Mouse (Mus musculus): ENCODE measurements around the gene Cdk2. TPM values are rescaled to one million over a fixed set of nuclear protein-coding genes. Genes with fewer than 3 reads are reported as not detected.
A peak's percentile ranks its signal among the peaks of the same experiment; 100 is the strongest.

The Cdk2 gene
- polyA plus RNA-seq, 1 experiment from 2014 or later = 85.9 TPM

DNA sequence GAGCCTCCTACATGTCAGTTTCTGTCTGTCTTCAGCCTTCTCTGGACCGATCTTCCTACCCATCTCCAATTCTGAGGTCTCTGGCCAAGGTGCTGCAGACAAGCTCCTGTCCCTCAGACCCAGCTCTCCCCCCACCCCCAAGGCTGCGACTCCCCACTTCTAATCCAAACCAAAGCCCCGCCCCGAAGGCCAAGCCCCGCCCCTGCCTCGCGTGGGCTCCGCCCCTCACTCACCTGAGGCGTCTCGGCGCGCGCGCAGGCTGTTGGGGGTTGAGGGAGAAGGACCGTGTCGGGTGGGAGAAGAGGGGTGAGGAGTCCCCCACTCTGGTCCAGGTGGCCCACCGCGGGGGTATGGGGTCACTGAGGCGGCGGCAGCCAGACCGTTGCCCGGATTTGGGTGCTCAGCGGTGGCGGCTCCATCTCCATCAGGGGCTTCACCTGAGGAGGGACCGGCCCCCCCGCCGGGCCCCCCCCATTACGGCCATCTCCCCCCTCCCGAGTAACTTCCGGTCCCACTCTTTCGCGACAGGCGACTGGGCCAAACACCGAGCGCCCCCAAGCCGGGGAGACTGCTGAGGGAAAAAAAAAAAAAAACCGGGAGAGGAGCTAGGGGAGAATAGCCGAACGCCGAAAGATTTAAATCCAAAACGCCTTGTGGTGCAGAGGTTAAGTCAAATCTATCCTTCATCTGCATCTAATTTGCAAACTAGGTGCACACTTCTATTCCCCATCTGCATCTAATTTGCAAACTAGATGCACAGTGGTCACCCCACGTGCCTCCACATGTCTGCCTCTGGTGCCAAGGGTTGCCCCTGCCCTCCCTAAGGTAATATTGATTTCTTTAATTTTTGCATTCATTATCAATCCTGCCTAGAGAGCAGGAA lies 35.8 kb downstream of the Cdk2 start:
- peak overlapping the region; percentile 69 for H3K9ac ChIP-seq
- H3K9me3 ChIP-seq (replicated peaks) = no peaks in the 10 kb centered on the region
- H3K4me1 ChIP-seq (replicated peaks) = peaks cover 15% of the 10 kb centered on the region
- peak overlapping the region; percentile 77 for H3K4me3 ChIP-seq
- H3K4me2 ChIP-seq = peak overlapping the region; percentile 91
- under 1% methylated on average over 42 of the region's 42 CpGs for WGBS
- no peaks in the 10 kb centered on the region for H3K27me3 ChIP-seq
- ATAC-seq (replicated peaks; ENCODE audit: insufficient number of reproducible peaks, insufficient read depth, low FRiP score, low read depth) = peak; percentile 48; the same call in 1 of the 2 replicates
- H3K27ac ChIP-seq = peak overlapping the region; percentile 28; the same call in 1 of the 2 replicates
- no peaks in the 10 kb centered on the region for H3K36me3 ChIP-seq

GRCm38 (mm10) chr10:128665806-128666205 lies 39.0 kb downstream of the Cdk2 start:
- WGBS = 96% methylated on average over 2 of the region's 2 CpGs
- H3K27ac ChIP-seq = no peak overlapping the region
- H3K4me3 ChIP-seq = no peak overlapping the region
- no peak overlapping the region for H3K4me2 ChIP-seq
- no peak overlapping the region for H3K9ac ChIP-seq
- no peaks in the 10 kb centered on the region for H3K9me3 ChIP-seq (replicated peaks)
- no peak for ATAC-seq (replicated peaks; ENCODE audit: insufficient number of reproducible peaks, insufficient read depth, low FRiP score, low read depth)
- H3K27me3 ChIP-seq = no peaks in the 10 kb centered on the region
- H3K36me3 ChIP-seq = no peaks in the 10 kb centered on the region
- H3K4me1 ChIP-seq (replicated peaks) = peaks cover 9% of the 10 kb centered on the region; the same call in 1 of the 2 replicates

DNA sequence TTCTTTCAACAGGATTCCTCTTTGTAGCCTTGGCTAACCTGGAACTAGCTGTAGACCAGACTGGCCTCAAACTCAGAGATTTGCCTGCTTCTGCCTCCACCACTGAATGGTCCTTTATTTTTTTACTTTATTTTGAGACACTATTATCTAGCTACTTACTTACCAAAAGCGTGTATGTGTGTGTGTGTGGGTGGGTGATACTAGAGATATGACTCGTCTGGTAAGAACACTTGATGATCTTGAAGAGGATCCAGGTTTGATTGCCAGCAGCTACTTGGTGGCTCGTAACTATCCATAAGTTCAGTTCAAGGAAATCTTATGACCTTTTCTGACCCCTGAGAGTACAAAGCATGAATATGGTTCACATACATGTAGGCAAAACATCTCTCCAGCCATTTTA lies 39.5 kb downstream of the Cdk2 start:
- no peak for ATAC-seq (replicated peaks; ENCODE audit: insufficient number of reproducible peaks, insufficient read depth, low FRiP score, low read depth)
- 66% methylated on average over 3 of the region's 3 CpGs for WGBS

DNA sequence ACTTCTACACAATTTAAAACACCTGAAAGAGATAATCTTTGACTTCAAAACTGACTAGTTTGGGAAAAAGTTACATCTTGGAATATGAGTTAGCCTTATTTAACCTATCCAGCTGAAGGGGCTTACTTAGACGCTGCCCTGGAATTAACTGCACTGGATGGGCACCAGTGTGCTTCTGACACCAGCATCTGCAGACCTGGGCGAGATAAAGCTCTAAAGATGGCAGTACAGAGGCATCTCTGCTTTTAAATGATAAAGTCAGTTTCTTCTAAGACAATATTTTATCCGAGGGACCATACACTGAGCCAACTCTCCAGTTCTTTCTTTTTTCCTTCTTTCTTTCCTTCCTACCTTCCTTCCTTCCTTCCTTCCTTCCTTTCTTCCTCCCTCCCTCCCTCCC lies 40.0 kb downstream of the Cdk2 start:
- 60% methylated on average over 3 of the region's 3 CpGs for WGBS
- H3K27ac ChIP-seq = no peak overlapping the region
- no peaks in the 10 kb centered on the region for H3K36me3 ChIP-seq
- H3K4me1 ChIP-seq (replicated peaks) = peaks cover 9% of the 10 kb centered on the region; the same call in 1 of the 2 replicates
- ATAC-seq (replicated peaks; ENCODE audit: insufficient number of reproducible peaks, insufficient read depth, low FRiP score, low read depth) = no peak
- no peaks in the 10 kb centered on the region for H3K9me3 ChIP-seq (replicated peaks)
- H3K4me2 ChIP-seq = no peak overlapping the region
- no peak overlapping the region for H3K9ac ChIP-seq
- H3K27me3 ChIP-seq = no peaks in the 10 kb centered on the region
- H3K4me3 ChIP-seq = no peak overlapping the region

More for the DNA sequence above, 39.5 kb downstream of the Cdk2 start:
- Histone ChIP-seq H3K9me3 (replicated peaks) (no peaks in the 10 kb centered on the region), H3K36me3 (no peaks in the 10 kb centered on the region), H3K4me2 (no peak overlapping the region), H3K4me3 (no peak overlapping the region), H3K9ac (no peak overlapping the region), H3K4me1 (replicated peaks) (peaks cover 9% of the 10 kb centered on the region; the same call in 1 of the 2 replicates), H3K27me3 (no peaks in the 10 kb centered on the region), H3K27ac (no peak overlapping the region)

DNA sequence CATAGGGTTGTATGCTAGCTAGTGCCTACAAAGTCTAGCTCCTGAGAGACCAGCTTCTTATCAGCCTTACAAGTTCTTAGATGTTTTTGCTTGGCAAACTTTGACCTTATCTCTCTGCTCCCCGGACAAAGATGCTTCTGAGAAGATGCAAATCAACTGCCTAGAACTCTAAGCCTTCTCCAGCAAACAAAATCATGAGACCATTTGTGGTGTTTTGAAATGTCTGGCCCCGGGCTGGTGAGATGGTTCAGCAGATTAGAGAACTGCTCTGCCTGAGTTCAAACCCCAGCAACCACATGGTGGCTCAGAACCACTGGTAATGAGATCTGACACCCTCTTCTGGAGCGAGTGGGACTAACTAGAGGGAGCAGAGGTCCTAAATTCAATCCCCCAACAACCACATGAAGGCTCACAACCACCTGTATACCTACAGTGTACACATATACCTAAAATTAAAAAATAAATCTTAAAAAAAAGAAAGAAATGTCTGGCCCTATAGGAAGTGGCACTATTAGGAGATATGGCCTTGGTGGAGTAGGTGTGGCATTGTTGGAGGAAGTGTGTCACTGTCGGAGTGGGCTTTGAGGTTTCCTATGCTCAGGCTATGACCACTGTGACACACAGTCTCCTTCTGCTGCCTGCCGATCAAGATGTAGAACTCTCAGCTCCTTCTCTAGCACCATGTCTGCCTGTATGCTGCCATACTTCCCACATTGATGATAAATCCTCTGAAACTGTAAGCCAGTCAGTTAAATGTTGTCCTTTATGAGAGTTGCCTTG lies 41.2 kb downstream of the Cdk2 start:
- Histone ChIP-seq H3K4me3 (no peak overlapping the region), H3K9ac (no peak overlapping the region), H3K27ac (no peak overlapping the region), H3K4me1 (replicated peaks) (peaks cover 4% of the 10 kb centered on the region; the same call in 1 of the 2 replicates), H3K36me3 (no peaks in the 10 kb centered on the region), H3K4me2 (no peak overlapping the region), H3K9me3 (replicated peaks) (no peaks in the 10 kb centered on the region), H3K27me3 (no peaks in the 10 kb centered on the region)
- ATAC-seq (replicated peaks; ENCODE audit: insufficient number of reproducible peaks, insufficient read depth, low FRiP score, low read depth) = no peak
- 51% methylated on average over 5 of the region's 5 CpGs for WGBS

- no peak overlapping the region for H3K27ac ChIP-seq
- H3K36me3 ChIP-seq = no peaks in the 10 kb centered on the region
- H3K9me3 ChIP-seq (replicated peaks) = no peaks in the 10 kb centered on the region
- H3K9ac ChIP-seq = no peak overlapping the region
- ATAC-seq (replicated peaks; ENCODE audit: insufficient number of reproducible peaks, insufficient read depth, low FRiP score, low read depth) = no peak
- no peak overlapping the region for H3K4me2 ChIP-seq
- H3K4me1 ChIP-seq (replicated peaks) = 0 out of 2 replicates have a peak, but pooled peaks cover 3% of the 10 kb centered on the region
- H3K4me3 ChIP-seq = no peak overlapping the region
- no peaks in the 10 kb centered on the region for H3K27me3 ChIP-seq
Observed at GRCm38 (mm10) chr10:128662465-128662864, 42.4 kb downstream of the Cdk2 start.

DNA sequence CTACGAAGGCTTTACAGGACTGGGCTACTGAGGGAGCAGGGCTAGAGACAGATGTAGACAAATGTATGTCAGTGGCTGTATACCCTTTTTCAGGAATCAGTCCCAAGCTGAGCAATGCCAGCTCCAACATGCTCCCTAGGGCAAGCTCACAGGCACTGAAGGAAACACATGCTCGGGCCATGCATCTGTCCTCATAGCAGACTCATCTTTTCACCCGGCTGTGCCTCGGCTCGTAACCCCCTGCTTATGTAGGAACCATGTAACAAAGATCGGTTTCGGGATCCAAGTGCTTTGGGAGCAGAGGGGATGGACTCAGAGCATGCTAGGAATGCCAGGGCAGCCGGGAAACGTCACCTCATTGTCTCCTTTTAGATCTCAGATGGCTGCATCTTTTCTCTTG lies 45.3 kb downstream of the Cdk2 start:
- Histone ChIP-seq H3K4me2 (no peak overlapping the region), H3K4me1 (replicated peaks) (peaks cover 6% of the 10 kb centered on the region), H3K36me3 (no peaks in the 10 kb centered on the region), H3K9ac (no peak overlapping the region), H3K27me3 (no peaks in the 10 kb centered on the region), H3K4me3 (no peak overlapping the region), H3K27ac (no peak overlapping the region), H3K9me3 (replicated peaks) (no peaks in the 10 kb centered on the region)
- no peak for ATAC-seq (replicated peaks; ENCODE audit: insufficient number of reproducible peaks, insufficient read depth, low FRiP score, low read depth)
- WGBS = 40% methylated on average over 9 of the region's 9 CpGs

DNA sequence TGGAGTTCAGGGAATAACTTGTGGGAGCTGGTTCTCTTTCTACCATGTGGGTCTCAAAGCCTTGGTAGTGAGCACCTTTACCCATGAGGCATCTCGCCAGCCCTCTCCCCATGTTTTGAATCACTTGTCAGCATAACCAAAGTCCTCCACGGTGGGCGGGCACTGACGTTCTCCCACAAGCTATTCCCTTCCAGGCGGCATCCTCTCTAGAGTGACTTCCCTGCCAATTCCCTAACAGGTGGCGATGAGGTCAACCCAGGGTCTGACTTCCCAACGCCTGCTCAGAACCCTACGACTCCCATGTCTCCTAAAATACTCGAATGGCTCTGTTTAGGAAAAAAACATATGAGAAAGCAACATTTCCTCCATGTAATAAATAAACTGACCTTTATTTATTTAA lies 47.0 kb downstream of the Cdk2 start:
- Histone ChIP-seq H3K4me1 (replicated peaks) (peaks cover 6% of the 10 kb centered on the region), H3K4me3 (no peak overlapping the region), H3K27me3 (no peaks in the 10 kb centered on the region), H3K9ac (no peak overlapping the region), H3K36me3 (no peaks in the 10 kb centered on the region), H3K27ac (no peak overlapping the region), H3K9me3 (replicated peaks) (no peaks in the 10 kb centered on the region), H3K4me2 (no peak overlapping the region)
- 54% methylated on average over 9 of the region's 9 CpGs for WGBS
- no peak for ATAC-seq (replicated peaks; ENCODE audit: insufficient number of reproducible peaks, insufficient read depth, low FRiP score, low read depth)

DNA sequence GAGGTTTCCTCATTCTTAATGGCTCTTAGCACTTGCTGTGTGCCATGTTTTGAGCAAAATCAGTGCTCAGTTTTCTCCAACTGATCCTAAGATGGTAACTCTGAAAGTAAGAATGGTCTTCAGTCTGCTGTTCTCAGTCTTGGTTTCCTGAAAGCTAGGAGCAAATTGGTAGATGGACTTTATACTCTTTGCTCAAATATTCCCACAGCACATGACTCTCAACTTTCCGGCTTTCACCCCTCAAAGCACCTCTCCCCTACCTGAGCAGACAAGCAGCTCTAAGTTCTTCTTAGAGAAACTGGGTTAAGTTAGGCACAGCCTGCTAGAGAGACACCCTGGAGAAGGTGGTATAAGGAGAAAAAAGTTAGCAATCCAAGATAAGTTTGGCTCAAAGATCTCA lies 48.1 kb downstream of the Cdk2 start:
- H3K4me1 ChIP-seq (replicated peaks) = peaks cover 6% of the 10 kb centered on the region
- no peak overlapping the region for H3K4me3 ChIP-seq
- no peak overlapping the region for H3K27ac ChIP-seq
- H3K9ac ChIP-seq = no peak overlapping the region
- WGBS = 79% methylated on average over 1 of the region's 1 CpGs
- no peaks in the 10 kb centered on the region for H3K36me3 ChIP-seq
- no peak for ATAC-seq (replicated peaks; ENCODE audit: insufficient number of reproducible peaks, insufficient read depth, low FRiP score, low read depth)
- H3K9me3 ChIP-seq (replicated peaks) = no peaks in the 10 kb centered on the region
- no peak overlapping the region for H3K4me2 ChIP-seq
- H3K27me3 ChIP-seq = no peaks in the 10 kb centered on the region

GRCm38 (mm10) chr10:128655254-128655653 lies 49.6 kb downstream of the Cdk2 start:
- Histone ChIP-seq H3K4me1 (replicated peaks) (peaks cover 6% of the 10 kb centered on the region), H3K4me3 (no peak overlapping the region), H3K36me3 (no peaks in the 10 kb centered on the region), H3K27ac (no peak overlapping the region), H3K9me3 (replicated peaks) (no peaks in the 10 kb centered on the region), H3K9ac (no peak overlapping the region), H3K4me2 (no peak overlapping the region), H3K27me3 (no peaks in the 10 kb centered on the region)
- WGBS = 37% methylated on average over 3 of the region's 3 CpGs
- no peak for ATAC-seq (replicated peaks; ENCODE audit: insufficient number of reproducible peaks, insufficient read depth, low FRiP score, low read depth)

DNA sequence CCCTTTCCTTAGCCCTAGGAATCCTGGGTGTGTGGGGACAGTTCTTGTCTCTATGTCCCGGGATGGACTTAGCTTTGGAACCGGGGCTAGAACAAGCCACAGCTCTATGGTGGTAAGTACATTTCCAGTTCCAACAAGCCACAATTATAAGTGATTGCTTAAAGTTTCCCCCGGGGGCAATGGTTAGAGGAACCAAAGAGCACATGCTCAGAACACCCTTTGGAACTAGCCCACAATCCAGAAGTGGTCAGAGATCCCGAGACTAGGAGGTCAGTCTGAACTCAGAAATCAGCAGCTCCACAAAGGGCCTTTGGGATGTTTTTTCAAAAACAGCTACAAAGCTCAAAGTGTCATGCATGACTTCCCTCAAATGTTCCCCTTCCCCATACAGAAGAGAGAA lies 51.0 kb downstream of the Cdk2 start:
- ATAC-seq (replicated peaks; ENCODE audit: insufficient number of reproducible peaks, insufficient read depth, low FRiP score, low read depth) = no peak
- 70% methylated on average over 4 of the region's 4 CpGs for WGBS
- H3K27ac ChIP-seq = no peak overlapping the region
- no peak overlapping the region for H3K4me3 ChIP-seq
- H3K9me3 ChIP-seq (replicated peaks) = no peaks in the 10 kb centered on the region
- peaks cover 3% of the 10 kb centered on the region for H3K4me1 ChIP-seq (replicated peaks)
- no peaks in the 10 kb centered on the region for H3K27me3 ChIP-seq
- no peak overlapping the region for H3K4me2 ChIP-seq
- no peaks in the 10 kb centered on the region for H3K36me3 ChIP-seq
- H3K9ac ChIP-seq = no peak overlapping the region

Data from heart, embryonic 15.5 days (tissue).